Mouse (Mus musculus) limb, embryonic 11.5 days (tissue): ENCODE data around the gene Fibp. TPM values are rescaled to one million over a fixed set of nuclear protein-coding genes. Genes with fewer than 3 reads are reported as not detected.
A peak's percentile ranks its signal among the peaks of the same experiment; 100 is the strongest.

ENCODE experiments used
- ATAC-seq: fragments of 200-750 bp; cut with Nextera tagmentation; 2 replicates; pipeline ENCODE4 v1.8.0; 2017; ENCODE audit warnings: low read depth; ENCODE audit not compliant: insufficient number of reproducible peaks, low FRiP score, low TSS enrichment
- DNase-seq: peaks from one replicate; pipeline ENCODE4 v3.0.0-alpha.2; 2015; ENCODE audit warnings: low spot score
- H3K27ac ChIP-seq: fragments of 300-500 bp; sonication (generic); replicated peaks from 2 replicates; pipeline ENCODE4 v1.5.1; 2014; ENCODE audit warnings: low read depth, mild to moderate bottlenecking, low read length
- H3K27me3 ChIP-seq: fragments of 300-500 bp; sonication (generic); 2 replicates; pipeline ENCODE4 v1.6.1; 2014; ENCODE audit warnings: mild to moderate bottlenecking, low read length, mixed read lengths; ENCODE audit not compliant: control insufficient read depth, insufficient read depth
- H3K36me3 ChIP-seq: fragments of 300-500 bp; sonication (generic); 2 replicates; pipeline ENCODE4 v1.6.1; 2014; ENCODE audit warnings: mild to moderate bottlenecking, low read length, moderate library complexity, mixed read lengths; ENCODE audit not compliant: control insufficient read depth, insufficient read depth
- H3K4me1 ChIP-seq: fragments of 300-500 bp; sonication (generic); 2 replicates; pipeline ENCODE4 v1.6.1; 2014; ENCODE audit warnings: low read length, mixed read lengths; ENCODE audit not compliant: control insufficient read depth, insufficient read depth
- H3K4me2 ChIP-seq: fragments of 300-500 bp; sonication (generic); 2 replicates; pipeline ENCODE4 v1.6.1; 2014; ENCODE audit warnings: low read depth, mild to moderate bottlenecking, moderate library complexity; ENCODE audit not compliant: severe bottlenecking
- H3K4me3 ChIP-seq: fragments of 300-500 bp; sonication (generic); 2 replicates; pipeline ENCODE4 v1.5.1; 2014; ENCODE audit warnings: low read depth, low read length
- H3K9ac ChIP-seq: fragments of 300-500 bp; sonication (generic); 2 replicates; pipeline ENCODE4 v1.6.1; 2014; ENCODE audit warnings: mild to moderate bottlenecking, low read length
- H3K9me3 ChIP-seq: fragments of 300-500 bp; sonication (generic); 2 replicates; pipeline ENCODE4 v1.6.1; 2016; ENCODE audit warnings: low read length; ENCODE audit not compliant: control insufficient read depth
- WGBS: fragments of 180-500 bp; shearing (Covaris S2); extraction: QIAGEN DNeasy Blood & Tissue Kit; methylation state at CpG from one replicate; pipeline ENCODE4 v1.1.7; 2014; 5-methylcytosine and 5-hydroxymethylcytosine counted together
- polyA plus RNA-seq: library from polyadenylated mRNA; unstranded; fragments of >200 nt; fragmentation: Nextera tagmentation; extraction: Ambion mirVana; gene quantifications from 2 replicates; pipeline ENCODE4 v1.2.1, GENCODE M21; 2014

The Fibp gene
- polyA plus RNA-seq, 1 experiment from 2014 or later: 116 TPM

DNA sequence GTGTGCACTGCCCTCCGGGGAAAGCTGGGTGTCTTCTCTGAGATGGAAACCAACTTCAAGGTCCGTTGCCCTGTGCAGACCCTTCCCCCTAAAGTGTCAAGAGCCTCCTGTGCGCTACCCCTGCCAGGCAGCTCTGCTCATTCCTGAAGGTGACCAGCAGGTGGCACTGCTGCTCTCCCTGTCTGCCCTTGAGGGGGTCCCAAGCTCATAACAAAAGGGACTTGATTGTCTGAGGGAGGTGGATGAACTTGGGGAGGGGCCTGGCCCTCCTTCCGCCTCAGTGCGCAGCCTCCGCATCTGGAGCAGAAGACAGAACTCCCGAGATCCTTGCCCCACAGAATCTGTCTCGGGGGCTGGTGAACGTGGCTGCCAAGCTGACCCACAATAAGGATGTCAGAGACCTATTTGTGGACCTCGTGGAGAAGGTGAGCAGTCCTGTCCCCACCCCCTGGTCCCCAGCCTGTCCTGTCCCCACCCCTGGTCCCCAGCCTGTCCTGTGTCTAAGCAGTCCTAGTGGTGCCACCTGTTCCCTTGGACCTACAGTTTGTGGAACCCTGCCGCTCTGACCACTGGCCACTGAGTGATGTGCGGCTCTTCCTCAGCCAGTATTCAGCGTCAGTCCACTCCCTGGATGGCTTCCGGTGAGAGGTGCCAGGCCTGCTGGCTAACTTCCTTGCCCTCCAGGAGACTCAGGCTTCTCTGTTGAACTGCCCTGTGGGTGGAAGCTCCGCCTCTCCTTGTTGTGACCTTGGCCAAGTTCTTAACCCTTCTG, 3.6 kb downstream of the Fibp start:
- peak; percentile 87 for DNase-seq
- 56% methylated on average over 15 of the region's 15 CpGs for WGBS

DNA sequence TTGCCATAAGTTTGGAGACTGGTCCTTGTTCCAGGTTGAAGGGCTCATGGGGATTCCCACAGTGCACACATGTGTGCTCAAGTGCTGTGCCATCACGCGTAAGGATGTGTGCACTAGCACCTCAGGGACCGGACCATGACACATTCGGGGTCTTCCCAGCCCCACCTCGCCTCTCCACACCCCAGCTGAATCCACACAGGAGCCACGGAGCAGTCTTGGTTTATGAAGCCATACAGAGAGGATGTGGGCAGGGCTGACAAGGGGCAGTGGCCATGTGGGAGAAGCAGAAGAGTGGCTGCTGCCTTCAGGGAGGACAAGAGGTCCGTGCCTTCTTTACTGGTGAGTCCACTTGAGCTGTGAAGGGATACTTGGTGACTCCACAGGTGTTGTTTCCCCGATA, 4.6 kb downstream of the Fibp start:
- H3K9me3 ChIP-seq: no peaks in the 10 kb centered on the region
- no peak for DNase-seq
- H3K9ac ChIP-seq: no peak overlapping the region
- H3K36me3 ChIP-seq: peaks cover 17% of the 10 kb centered on the region
- no peak overlapping the region for H3K4me2 ChIP-seq
- H3K27ac ChIP-seq: no peak overlapping the region
- WGBS: 93% methylated on average over 8 of the region's 8 CpGs
- H3K4me3 ChIP-seq: no peak overlapping the region
- H3K27me3 ChIP-seq: no peaks in the 10 kb centered on the region
- peaks cover 10% of the 10 kb centered on the region; the same call in 1 of the 2 replicates for H3K4me1 ChIP-seq
- no peak for ATAC-seq

More for the DNA sequence above, 3.6 kb downstream of the Fibp start:
- Histone ChIP-seq H3K4me3 (peak overlapping the region; percentile 10; the same call in 1 of the 2 replicates), H3K9me3 (no peaks in the 10 kb centered on the region), H3K4me1 (peaks cover 13% of the 10 kb centered on the region; the same call in 1 of the 2 replicates), H3K27ac (peak overlapping the region; percentile 51; the same call in 1 of the 2 replicates), H3K4me2 (peak overlapping the region; percentile 37), H3K9ac (peak overlapping the region; percentile 47; the same call in 1 of the 2 replicates), H3K27me3 (no peaks in the 10 kb centered on the region), H3K36me3 (peaks cover 17% of the 10 kb centered on the region)
- peak; percentile 60 for ATAC-seq

DNA sequence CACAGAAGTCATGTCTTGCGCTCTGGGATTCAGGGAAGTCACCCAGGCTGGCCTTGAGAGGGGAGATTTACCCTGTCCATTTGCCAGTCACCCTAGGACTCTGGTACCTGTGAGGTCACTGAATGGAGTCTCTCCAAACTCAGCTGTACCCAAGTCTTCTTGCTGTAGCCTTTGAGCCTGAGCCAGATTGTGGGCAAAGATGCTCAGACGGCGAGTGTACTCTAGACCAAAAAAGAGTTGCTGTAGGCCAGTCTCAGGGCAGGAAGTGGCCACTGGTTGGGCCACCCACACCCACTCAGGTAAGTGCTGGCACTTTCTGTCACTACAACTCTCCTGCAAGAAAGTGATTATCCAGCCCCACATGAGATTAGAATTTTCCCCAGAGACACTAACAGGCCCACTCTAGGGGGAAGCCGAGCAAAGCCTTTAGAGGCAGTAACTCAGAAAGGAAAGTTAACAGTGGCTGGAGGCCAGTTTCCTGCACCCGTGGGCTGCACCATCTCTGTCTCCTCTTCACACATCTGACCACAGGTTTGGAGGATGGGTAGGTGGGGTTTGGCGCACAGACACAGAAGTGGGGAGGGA, 6.6 kb downstream of the Fibp start:
- Histone ChIP-seq H3K4me1 (0 out of 2 replicates have a peak, but pooled peaks cover 2% of the 10 kb centered on the region), H3K9me3 (no peaks in the 10 kb centered on the region), H3K4me3 (no peak overlapping the region), H3K36me3 (peaks cover 17% of the 10 kb centered on the region), H3K27me3 (no peaks in the 10 kb centered on the region), H3K27ac (no peak overlapping the region), H3K4me2 (no peak overlapping the region), H3K9ac (no peak overlapping the region)
- 92% methylated on average over 6 of the region's 6 CpGs for WGBS
- DNase-seq: no peak
- ATAC-seq: no peak

DNA sequence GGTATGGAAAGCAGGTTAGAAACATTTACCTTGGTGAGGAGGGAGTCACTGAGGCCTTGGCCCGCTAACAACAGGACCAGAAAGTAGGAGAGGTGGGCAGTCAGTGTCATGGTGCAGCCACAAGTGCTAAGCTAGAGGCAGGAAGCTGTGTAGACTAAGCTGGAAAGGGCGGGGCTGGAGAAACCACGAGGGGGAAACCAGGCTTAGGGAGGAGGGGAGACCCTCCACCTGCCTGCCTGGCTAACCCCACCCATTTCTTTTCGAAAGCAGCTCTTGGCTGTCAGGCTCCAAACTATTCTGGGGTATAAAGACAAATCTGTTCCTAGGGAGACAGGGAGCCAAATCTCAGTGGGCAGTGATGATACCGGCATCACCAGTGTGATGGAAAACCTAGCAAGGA, 8.0 kb downstream of the Fibp start, which contains the start of gene Ctsw:
Gene Ctsw (minus strand): TSS at position 134 of the 400 bp plus-strand sequence.
- Histone ChIP-seq H3K4me2 (no peak within 1 kb of the TSS), H3K9ac (no peak within 1 kb of the TSS), H3K4me1 (0 out of 2 replicates have a peak, but pooled peaks cover 2% of the 10 kb centered on the region), H3K4me3 (no peak within 1 kb of the TSS), H3K9me3 (no peaks in the 10 kb centered on the region), H3K27ac (no peak within 1 kb of the TSS), H3K36me3 (peaks cover 13% of the 10 kb centered on the region), H3K27me3 (no peaks in the 10 kb centered on the region)
- 56% methylated on average over 5 of the region's 5 CpGs for WGBS
- ATAC-seq: no peak
- DNase-seq: no peak

DNA sequence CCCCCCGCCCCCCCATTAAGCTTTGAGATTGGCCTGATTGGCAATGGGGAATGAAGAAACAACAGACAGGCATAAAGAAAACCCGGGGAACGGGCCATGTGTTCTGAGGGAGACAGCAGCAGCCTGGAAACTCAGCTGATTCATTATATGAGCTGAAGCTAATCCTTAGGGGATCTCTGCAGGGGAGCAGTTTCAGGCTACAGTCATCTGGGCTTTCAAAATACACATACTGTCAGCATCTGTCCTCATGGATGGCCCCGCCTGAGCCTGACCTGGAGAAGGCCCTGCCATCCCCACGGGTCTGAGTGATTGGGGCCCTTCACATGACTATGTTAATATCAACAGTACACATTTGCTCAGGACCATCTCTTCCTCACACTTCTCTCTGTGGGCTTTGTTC, 11.4 kb downstream of the Fibp start:
- no peak overlapping the region for H3K27ac ChIP-seq
- peaks cover 2% of the 10 kb centered on the region; the same call in 1 of the 2 replicates for H3K36me3 ChIP-seq
- H3K27me3 ChIP-seq: no peaks in the 10 kb centered on the region
- no peak for ATAC-seq
- 57% methylated on average over 5 of the region's 5 CpGs for WGBS
- H3K4me3 ChIP-seq: no peak overlapping the region
- H3K4me2 ChIP-seq: no peak overlapping the region
- no peak overlapping the region for H3K9ac ChIP-seq
- peaks cover 10% of the 10 kb centered on the region for H3K4me1 ChIP-seq
- H3K9me3 ChIP-seq: no peaks in the 10 kb centered on the region
- no peak for DNase-seq

DNA sequence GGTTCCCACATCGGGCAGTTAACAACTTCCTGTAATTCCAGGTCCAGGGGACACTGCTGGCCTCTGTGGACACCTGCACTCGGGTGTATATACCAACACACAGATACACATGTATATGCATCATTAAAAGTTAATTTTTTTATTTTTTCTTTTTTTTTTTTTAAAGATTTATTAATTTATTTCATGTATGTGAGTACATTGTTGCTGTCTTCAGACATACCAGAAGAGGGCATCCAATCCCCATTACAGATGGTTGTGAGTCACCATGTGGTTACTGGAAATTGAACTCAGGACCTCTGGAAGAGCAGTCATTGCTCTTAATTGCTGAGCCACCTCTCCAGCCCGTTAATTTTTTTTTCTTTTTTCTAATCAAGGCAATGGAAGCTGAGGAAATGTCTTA, 12.4 kb downstream of the Fibp start:
- H3K9ac ChIP-seq: no peak overlapping the region
- peaks cover 10% of the 10 kb centered on the region for H3K4me1 ChIP-seq
- H3K4me3 ChIP-seq: no peak overlapping the region
- no peak overlapping the region for H3K4me2 ChIP-seq
- no peaks in the 10 kb centered on the region for H3K9me3 ChIP-seq
- ATAC-seq (no peak), DNase-seq (no peak)
- H3K27me3 ChIP-seq: no peaks in the 10 kb centered on the region
- WGBS: 71% methylated on average over 3 of the region's 3 CpGs
- no peaks in the 10 kb centered on the region for H3K36me3 ChIP-seq
- H3K27ac ChIP-seq: no peak overlapping the region

DNA sequence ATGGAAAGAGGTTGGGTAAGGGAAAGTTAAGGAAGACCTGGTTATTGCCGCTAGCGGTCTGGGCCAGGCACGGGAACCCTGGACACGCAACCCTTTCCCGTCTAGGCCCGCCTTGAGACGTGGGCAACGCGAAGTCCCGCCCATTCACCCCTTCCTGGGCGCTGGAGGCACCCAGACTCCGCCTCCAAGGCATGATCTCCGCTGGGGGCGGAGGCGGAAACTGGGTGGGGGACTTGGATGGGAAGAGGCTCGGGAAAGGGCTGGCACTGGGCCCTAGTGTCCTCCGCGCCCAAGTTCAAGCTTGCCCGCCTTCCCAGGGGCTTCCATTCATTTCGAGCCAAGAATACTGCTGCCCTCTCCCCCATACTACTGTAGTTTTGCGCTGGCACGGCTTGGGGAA, 13.3 kb downstream of the Fibp start, which contains the start of gene Efemp2:
Gene Efemp2 (plus strand): TSS at position 235 of the 400 bp plus-strand sequence.
- no peaks in the 10 kb centered on the region for H3K36me3 ChIP-seq
- peak; percentile 42; the same call in 1 of the 2 replicates for ATAC-seq

DNA sequence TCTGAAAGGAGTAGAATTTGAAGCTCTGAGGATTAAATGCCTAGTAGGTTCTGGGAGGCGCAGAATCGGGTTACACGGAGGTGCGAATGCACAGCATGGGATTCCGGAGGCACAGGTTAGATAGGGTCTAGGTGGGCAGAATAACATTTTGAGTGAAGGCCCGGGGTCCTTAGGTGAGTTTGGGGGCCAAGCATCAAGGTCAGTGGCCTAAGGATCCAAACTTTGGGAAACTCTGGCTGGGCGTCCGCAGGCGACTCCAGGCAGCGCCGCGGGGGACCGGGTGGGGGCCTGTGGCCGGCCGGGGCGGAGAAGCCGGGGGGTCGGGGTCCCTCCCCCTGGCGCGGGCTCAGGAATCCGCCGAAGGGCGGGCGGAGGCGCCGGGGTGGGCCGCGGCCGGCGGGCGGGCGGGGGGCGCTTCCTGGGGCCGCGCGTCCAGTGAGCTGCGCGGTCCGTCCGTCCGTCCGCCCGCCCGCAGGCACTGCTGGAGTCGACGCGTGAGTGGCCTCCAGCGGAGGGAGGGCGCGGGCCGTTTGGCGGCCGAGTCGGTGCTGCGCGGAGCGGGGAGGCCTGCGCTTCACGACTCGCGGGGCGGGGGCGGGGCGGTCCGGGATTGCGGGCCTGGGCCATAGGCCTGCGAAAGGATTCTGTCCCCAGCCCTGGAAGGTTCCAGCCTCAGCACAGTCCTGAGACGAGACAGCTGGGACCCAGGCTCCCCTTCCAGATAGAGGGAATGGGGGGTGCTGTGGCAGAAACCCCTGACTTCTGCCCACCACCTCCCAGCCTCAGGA, 14.1 kb downstream of the Fibp start:
- peak; percentile 61 for DNase-seq
- peak; percentile 65 for ATAC-seq
- WGBS: under 1% methylated on average over 45 of the region's 68 CpGs

More for the DNA sequence above, 13.3 kb downstream of the Fibp start, which contains the start of gene Efemp2:
- DNase-seq: peak; percentile 78
- 2% methylated on average over 22 of the region's 22 CpGs for WGBS
- Histone ChIP-seq H3K27ac (peak within 1 kb of the TSS; percentile 87), H3K4me2 (peak within 1 kb of the TSS; percentile 88), H3K9ac (peak within 1 kb of the TSS; percentile 87), H3K9me3 (no peaks in the 10 kb centered on the region), H3K4me1 (peaks cover 10% of the 10 kb centered on the region), H3K27me3 (no peaks in the 10 kb centered on the region), H3K4me3 (peak within 1 kb of the TSS; percentile 60)

More for the DNA sequence above, 14.1 kb downstream of the Fibp start:
- 0 out of 2 replicates have a peak, but pooled peaks cover under 1% of the 10 kb centered on the region for H3K36me3 ChIP-seq
- peak overlapping the region; percentile 87 for H3K9ac ChIP-seq
- no peaks in the 10 kb centered on the region for H3K27me3 ChIP-seq
- H3K4me2 ChIP-seq: peak overlapping the region; percentile 88
- H3K9me3 ChIP-seq: no peaks in the 10 kb centered on the region
- H3K4me1 ChIP-seq: peaks cover 10% of the 10 kb centered on the region
- H3K27ac ChIP-seq: peak overlapping the region; percentile 87
- peak overlapping the region; percentile 60 for H3K4me3 ChIP-seq
